9 mouse cellular contexts compared by ENCODE assay signal in the genomic region with DNA sequence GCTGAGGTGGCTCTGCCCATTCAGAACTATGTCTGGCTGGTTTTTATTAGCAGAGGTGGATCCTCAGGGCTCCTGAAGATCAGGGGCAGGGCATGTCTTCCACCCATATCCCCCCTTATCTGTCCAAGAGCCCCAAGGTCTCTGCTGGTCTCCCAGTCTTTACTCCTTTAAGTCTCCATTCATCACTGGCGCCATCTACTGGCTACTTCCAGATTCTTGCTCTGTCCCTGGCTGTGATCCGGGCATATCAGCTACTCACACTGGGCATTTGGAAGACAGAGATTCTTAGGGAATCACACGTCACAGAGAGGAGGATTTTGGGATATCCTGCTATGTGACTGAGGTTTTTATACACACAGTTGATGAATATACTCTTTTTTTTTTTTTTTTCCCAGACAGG. TPM values are rescaled to one million over a fixed set of nuclear protein-coding genes. Genes with fewer than 3 reads are reported as not detected.
A peak's percentile ranks its signal among the peaks of the same experiment; 100 is the strongest.
DNase-seq lines count a peak whose midpoint lies in the region; ATAC-seq and TF ChIP-seq lines count a peak whose summit lies in the region.
"Had no signal": no experiment of that assay in that cellular context is flagged by ENCODE, and none has a peak within 500 bp of the region (broad histone marks: within the 10 kb centered on the region; RNA-seq: fewer than 3 reads in every experiment).

No protein-coding gene starts in this region.

- H3K4me1 ChIP-seq in forebrain, embryonic 14.5 days (ENCODE audit: control insufficient read depth, insufficient read depth, low read length): no peaks in the 10 kb centered on the region
- peaks cover 5% of the 10 kb centered on the region for H3K4me1 ChIP-seq in forebrain, embryonic 16.5 days (replicated peaks; ENCODE audit: control insufficient read depth, insufficient read depth, low read length)
- peaks cover 3 to 5% of the 10 kb centered on the region in 2 experiments; a peak in 2 of 4 replicates for H3K4me1 ChIP-seq in ES-E14 (ENCODE audit: control insufficient read depth in 2 of 2, insufficient read depth in 2 of 2, low read length in 2 of 2, poor library complexity in 1 of 2)
- no peaks in the 10 kb centered on the region for H3K4me1 ChIP-seq in heart, embryonic 16.5 days (ENCODE audit: control insufficient read depth, insufficient read depth, low read length)
- no peaks in the 10 kb centered on the region for H3K4me1 ChIP-seq in stomach, postnatal 0 days (replicated peaks; ENCODE audit: control insufficient read depth, insufficient read depth)

- ATAC-seq in forebrain, embryonic 14.5 days: no peak
- ATAC-seq in forebrain, embryonic 16.5 days: no peak
- 0 out of 2 replicates have a peak, but pooled peaks have one; percentile 45 for ATAC-seq in heart, embryonic 16.5 days (replicated peaks; ENCODE audit: extremely low read depth, insufficient read depth, low FRiP score)
- peak; percentile 90 for ATAC-seq in megakaryocyte progenitor cell, adult 5-6 weeks (replicated peaks; ENCODE audit: poor library complexity)
- 0 out of 2 replicates have a peak, but pooled peaks have one; percentile 33 for ATAC-seq in stomach, postnatal 0 days (ENCODE audit: low FRiP score, low TSS enrichment)

- 18% methylated on average over 3 of the region's 3 CpGs for WGBS in forebrain, embryonic 14.5 days
- 20% methylated on average over 3 of the region's 3 CpGs for WGBS in forebrain, embryonic 16.5 days
- 9% methylated on average over 3 of the region's 3 CpGs for WGBS in heart, embryonic 16.5 days
- 15% methylated on average over 3 of the region's 3 CpGs for WGBS in stomach, postnatal 0 days

- peak; percentile 80 for TF ChIP-seq CTCF in stomach, postnatal 0 days (IDR thresholded peaks at IDR 0.05; ENCODE audit: low read depth)

- no peak overlapping the region for H3K4me2 ChIP-seq in forebrain, embryonic 14.5 days (ENCODE audit: low read length)
- H3K4me2 ChIP-seq in forebrain, embryonic 16.5 days (ENCODE audit: low read length): no peak overlapping the region
- no peak overlapping the region for H3K4me2 ChIP-seq in heart, embryonic 16.5 days (ENCODE audit: low read depth, low read length)
- H3K4me2 ChIP-seq in stomach, postnatal 0 days (replicated peaks; ENCODE audit: low read depth): no peak overlapping the region
- H3K4me2 ChIP-seq: limb, embryonic 13.5 days had no signal

- no peak overlapping the region for H3K4me3 ChIP-seq in forebrain, embryonic 14.5 days (ENCODE audit: low read depth, low read length)
- H3K4me3 ChIP-seq in forebrain, embryonic 16.5 days (replicated peaks; ENCODE audit: low read length): no peak overlapping the region
- H3K4me3 ChIP-seq in ES-E14 (ENCODE audit: insufficient read depth in 1 of 2, low read depth in 1 of 2, low read length in 2 of 2, poor library complexity in 1 of 2, severe bottlenecking in 1 of 2): no peak overlapping the region
- H3K4me3 ChIP-seq in heart, embryonic 16.5 days (ENCODE audit: low read length): no peak overlapping the region
- H3K4me3 ChIP-seq in stomach, postnatal 0 days (ENCODE audit: low read depth, low read length): no peak overlapping the region
- H3K4me3 ChIP-seq: limb, embryonic 13.5 days had no signal

- H3K27ac ChIP-seq in forebrain, embryonic 14.5 days (ENCODE audit: low read depth, low read length): no peak overlapping the region
- no peak overlapping the region for H3K27ac ChIP-seq in forebrain, embryonic 16.5 days (ENCODE audit: low read length)
- H3K27ac ChIP-seq in ES-E14 (ENCODE audit: insufficient read depth, low read depth, low read length, poor library complexity, severe bottlenecking): no peak overlapping the region
- H3K27ac ChIP-seq in heart, embryonic 16.5 days (ENCODE audit: low read length): no peak overlapping the region
- H3K27ac ChIP-seq in stomach, postnatal 0 days (replicated peaks): no peak overlapping the region
- H3K27ac ChIP-seq: limb, embryonic 13.5 days had no signal

- in situ Hi-C loops in ES-E14 (cut with MboI; ENCODE audit: low sequenced_read_pairs in 2 of 2, unreplicated experiment in 2 of 2): no loop called here

- H3K36me3 ChIP-seq in forebrain, embryonic 14.5 days (ENCODE audit: control insufficient read depth, insufficient read depth, low read length): no peaks in the 10 kb centered on the region
- no peaks in the 10 kb centered on the region for H3K36me3 ChIP-seq in forebrain, embryonic 16.5 days (ENCODE audit: control insufficient read depth, insufficient read depth)
- H3K36me3 ChIP-seq in ES-E14 (ENCODE audit: control insufficient read depth, insufficient read depth, low read length, poor library complexity, severe bottlenecking): no peaks in the 10 kb centered on the region
- H3K36me3 ChIP-seq in heart, embryonic 16.5 days (ENCODE audit: control insufficient read depth, insufficient read depth): no peaks in the 10 kb centered on the region
- no peaks in the 10 kb centered on the region for H3K36me3 ChIP-seq in stomach, postnatal 0 days (ENCODE audit: control insufficient read depth, insufficient read depth, low read length)
- H3K36me3 ChIP-seq: limb, embryonic 13.5 days had no signal

- H3K27me3 ChIP-seq in forebrain, embryonic 14.5 days (replicated peaks; ENCODE audit: control insufficient read depth, insufficient read depth, low read length): 0 out of 2 replicates have a peak, but pooled peaks cover 3% of the 10 kb centered on the region
- no peaks in the 10 kb centered on the region for H3K27me3 ChIP-seq in forebrain, embryonic 16.5 days (replicated peaks; ENCODE audit: control insufficient read depth, insufficient read depth, low read length)
- H3K27me3 ChIP-seq in heart, embryonic 16.5 days (ENCODE audit: control insufficient read depth, insufficient read depth, low read length): 0 out of 2 replicates have a peak, but pooled peaks cover 11% of the 10 kb centered on the region
- H3K27me3 ChIP-seq in stomach, postnatal 0 days (ENCODE audit: control insufficient read depth, insufficient read depth, low read length): no peaks in the 10 kb centered on the region

- TF ChIP-seq EP300 in stomach, postnatal 0 days (optimal IDR thresholded peaks at IDR 0.05): no peak

- peak; percentile 60 for DNase-seq in forebrain, embryonic 14.5 days (ENCODE audit: low spot score)
- DNase-seq in ES-E14 (ENCODE audit: low read depth, low spot score): peak; percentile 76
- DNase-seq in cerebellum, adult 9-10 months: peak; percentile 75
- DNase-seq in layer of hippocampus, adult 9-10 months (ENCODE audit: low spot score): peak; percentile 60
- DNase-seq in stomach, postnatal 0 days (ENCODE audit: low spot score): peak; percentile 75

- no peak overlapping the region for H3K9ac ChIP-seq in forebrain, embryonic 14.5 days (ENCODE audit: low read length)
- H3K9ac ChIP-seq in forebrain, embryonic 16.5 days (replicated peaks; ENCODE audit: low read depth, low read length): no peak overlapping the region
- no peak overlapping the region for H3K9ac ChIP-seq in ES-E14 (ENCODE audit: insufficient read depth, low read depth, low read length, poor library complexity, severe bottlenecking)
- H3K9ac ChIP-seq in heart, embryonic 16.5 days (ENCODE audit: low read length): no peak overlapping the region
- H3K9ac ChIP-seq in stomach, postnatal 0 days (ENCODE audit: low read length): no peak overlapping the region
- H3K9ac ChIP-seq: limb, embryonic 13.5 days had no signal

- H3K9me3 ChIP-seq in forebrain, embryonic 14.5 days (replicated peaks; ENCODE audit: control insufficient read depth, low read length): no peaks in the 10 kb centered on the region
- no peaks in the 10 kb centered on the region for H3K9me3 ChIP-seq in forebrain, embryonic 16.5 days (ENCODE audit: control insufficient read depth, low read length)
- no peaks in the 10 kb centered on the region for H3K9me3 ChIP-seq in ES-E14 (ENCODE audit: control insufficient read depth, insufficient read depth, low read depth, low read length)
- H3K9me3 ChIP-seq in heart, embryonic 16.5 days (replicated peaks; ENCODE audit: control insufficient read depth, low read length): no peaks in the 10 kb centered on the region
- H3K9me3 ChIP-seq in stomach, postnatal 0 days (ENCODE audit: control insufficient read depth, low read length): no peaks in the 10 kb centered on the region
- H3K9me3 ChIP-seq: limb, embryonic 13.5 days had no signal

TF ChIP-seq in ES-E14, 5 proteins besides CTCF, POLR2A, EP300 and RAD21:
- TF ChIP-seq ZNF384 (IDR thresholded peaks at IDR 0.05; ENCODE audit: low read depth, low read length) (no peak), MAFK (IDR thresholded peaks at IDR 0.05; ENCODE audit: insufficient read depth, low read depth, low read length) (no peak), CHD2 (IDR thresholded peaks at IDR 0.05; ENCODE audit: low read depth, low read length) (no peak), HCFC1 (IDR thresholded peaks at IDR 0.05; ENCODE audit: borderline replicate concordance, insufficient read depth, low read length) (no peak), ZC3H11A (IDR thresholded peaks at IDR 0.05; ENCODE audit: borderline replicate concordance, low read depth, low read length) (no peak)

RNA-seq across cellular contexts. Expression of a gene that starts 25.6 kb away (rescaled TPM):
- 68.1 and 72.7 TPM in 2 replicates for polyA plus RNA-seq in forebrain, embryonic 14.5 days (2014; fragmentation: Nextera tagmentation; extraction: Ambion mirVana)
- polyA plus RNA-seq in forebrain, embryonic 16.5 days (2015; fragmentation: Nextera tagmentation; extraction: Ambion mirVana): 73.2 and 78.4 TPM in 2 replicates
- 68.3 and 76.6 TPM in 2 replicates for total RNA-seq in ES-E14 (2012; rRNA removed)
- 49.1 and 78.9 TPM in 2 replicates for polyA plus RNA-seq in heart, embryonic 16.5 days (2015; fragmentation: Nextera tagmentation; extraction: Ambion mirVana)
- 50.4 and 58.9 TPM in 2 replicates for total RNA-seq in megakaryocyte progenitor cell, adult 5-6 weeks (2015)
- 173 and 193 TPM in 2 replicates for total RNA-seq in megakaryocyte progenitor cell, adult 5-6 weeks (2017)
- polyA plus RNA-seq in stomach, postnatal 0 days (2015; fragmentation: Nextera tagmentation; extraction: Ambion mirVana): 74.1 and 77.9 TPM in 2 replicates

RNA-seq across cellular contexts. Expression of a gene that starts 32.9 kb away (rescaled TPM):
- 363 and 474 TPM in 2 replicates for polyA plus RNA-seq in forebrain, embryonic 14.5 days (2014; fragmentation: Nextera tagmentation; extraction: Ambion mirVana)
- 644 and 645 TPM in 2 replicates for polyA plus RNA-seq in forebrain, embryonic 16.5 days (2015; fragmentation: Nextera tagmentation; extraction: Ambion mirVana)
- total RNA-seq in ES-E14 (2012; rRNA removed): 93.9 and 130 TPM in 2 replicates
- 399 and 472 TPM in 2 replicates for polyA plus RNA-seq in heart, embryonic 16.5 days (2015; fragmentation: Nextera tagmentation; extraction: Ambion mirVana)
- total RNA-seq in megakaryocyte progenitor cell, adult 5-6 weeks (2015): 413 and 462 TPM in 2 replicates
- 119 and 154 TPM in 2 replicates for total RNA-seq in megakaryocyte progenitor cell, adult 5-6 weeks (2017)
- 278 and 283 TPM in 2 replicates for polyA plus RNA-seq in stomach, postnatal 0 days (2015; fragmentation: Nextera tagmentation; extraction: Ambion mirVana)

RNA-seq across cellular contexts. Expression of a gene that starts 41.5 kb away (rescaled TPM):
- 166 and 178 TPM in 2 replicates for polyA plus RNA-seq in forebrain, embryonic 14.5 days (2014; fragmentation: Nextera tagmentation; extraction: Ambion mirVana)
- 201 and 205 TPM in 2 replicates for polyA plus RNA-seq in forebrain, embryonic 16.5 days (2015; fragmentation: Nextera tagmentation; extraction: Ambion mirVana)
- total RNA-seq in ES-E14 (2012; rRNA removed): 118 and 183 TPM in 2 replicates
- 143 and 150 TPM in 2 replicates for polyA plus RNA-seq in heart, embryonic 16.5 days (2015; fragmentation: Nextera tagmentation; extraction: Ambion mirVana)
- 216 and 219 TPM in 2 replicates for total RNA-seq in megakaryocyte progenitor cell, adult 5-6 weeks (2015)
- total RNA-seq in megakaryocyte progenitor cell, adult 5-6 weeks (2017): 248 and 276 TPM in 2 replicates
- 187 and 193 TPM in 2 replicates for polyA plus RNA-seq in stomach, postnatal 0 days (2015; fragmentation: Nextera tagmentation; extraction: Ambion mirVana)

Comparison
In these comparisons a context has a peak if more than half of its experiments do, and no peak if none do; other contexts are left out.
1. ATAC-seq: peak in heart, embryonic 16.5 days (single experiment), megakaryocyte progenitor cell, adult 5-6 weeks (single experiment) and stomach, postnatal 0 days (single experiment); none in forebrain, embryonic 14.5 days (single experiment) and forebrain, embryonic 16.5 days (single experiment).
2. Peak in every context shown above with its lines, with median percentiles within 50 percentile points of each other: DNase-seq.